Mouse (Mus musculus): ENCODE data around the gene Abi3. TPM values are rescaled to one million over a fixed set of nuclear protein-coding genes. Genes with fewer than 3 reads are reported as not detected.

Gene Abi3
- polyA plus RNA-seq, 1 experiment from 2014 or later = 8.1 TPM

DNA sequence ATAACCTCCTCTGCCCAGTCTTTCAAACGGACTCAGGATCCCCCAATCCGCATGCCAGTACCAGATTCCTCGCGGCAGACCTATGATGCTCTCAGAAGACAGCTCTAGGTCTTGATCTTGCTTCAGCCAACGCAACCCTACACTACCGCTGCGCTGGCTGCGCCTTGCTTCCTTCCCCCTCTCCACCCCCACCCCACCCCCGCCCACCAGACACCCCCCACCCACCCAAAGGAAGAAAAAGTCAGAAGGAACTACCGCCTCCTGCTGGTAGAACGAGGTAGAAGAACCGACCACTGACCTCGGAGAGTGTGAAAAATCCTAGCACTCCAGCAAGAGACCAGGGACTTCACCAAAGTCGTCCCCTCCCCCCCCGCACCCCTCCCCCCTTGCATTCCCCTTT is 10.6 kb downstream of the Abi3 start:
- Histone ChIP-seq H3K9me3 (ENCODE audit: control insufficient read depth) (no peaks in the 10 kb centered on the region), H3K4me1 (replicated peaks; ENCODE audit: control insufficient read depth, insufficient read depth, low read length) (peaks cover 19% of the 10 kb centered on the region; the same call in 1 of the 2 replicates), H3K4me2 (replicated peaks; ENCODE audit: low read depth) (peak overlapping the region; percentile 60), H3K27me3 (replicated peaks; ENCODE audit: control insufficient read depth, insufficient read depth, low read length) (peaks cover 46% of the 10 kb centered on the region), H3K9ac (ENCODE audit: low read depth, low read length) (no peak overlapping the region), H3K36me3 (ENCODE audit: control insufficient read depth, insufficient read depth) (peaks cover 7% of the 10 kb centered on the region; the same call in 1 of the 2 replicates), H3K27ac (ENCODE audit: low read depth, low read length) (no peak overlapping the region), H3K4me3 (ENCODE audit: low read depth, low read length) (peak overlapping the region; percentile 34; the same call in 1 of the 2 replicates)
- WGBS = 33% methylated on average over 15 of the region's 15 CpGs
- TF ChIP-seq CTCF (IDR thresholded peaks at IDR 0.05; ENCODE audit: low read depth) = peak; percentile 48
- ATAC-seq = no peak

DNA sequence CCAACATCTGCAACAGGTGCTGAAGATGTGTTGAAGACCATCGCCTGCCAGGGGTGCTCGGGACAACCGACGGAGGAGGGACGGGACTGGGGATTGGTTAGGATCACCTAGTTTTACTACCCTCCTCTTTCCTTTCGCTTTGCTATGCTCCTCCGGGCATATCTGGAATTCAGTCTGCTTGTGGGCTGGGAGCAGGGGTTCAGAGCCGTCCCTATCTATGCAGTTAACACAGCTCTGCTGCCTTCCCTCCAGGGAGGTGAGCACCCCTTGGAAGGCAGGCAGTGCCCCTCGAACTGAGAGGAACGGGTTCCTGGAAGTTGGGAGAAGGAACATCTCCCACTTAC is 11.0 kb downstream of the Abi3 start:
- ATAC-seq = no peak
- Histone ChIP-seq H3K27ac (ENCODE audit: low read depth, low read length) (no peak overlapping the region), H3K4me3 (ENCODE audit: low read depth, low read length) (peak overlapping the region; percentile 34), H3K27me3 (replicated peaks; ENCODE audit: control insufficient read depth, insufficient read depth, low read length) (peaks cover 46% of the 10 kb centered on the region), H3K4me1 (replicated peaks; ENCODE audit: control insufficient read depth, insufficient read depth, low read length) (peaks cover 15% of the 10 kb centered on the region; the same call in 1 of the 2 replicates), H3K4me2 (replicated peaks; ENCODE audit: low read depth) (peak overlapping the region; percentile 60), H3K9ac (ENCODE audit: low read depth, low read length) (no peak overlapping the region; the same call in 1 of the 2 replicates), H3K36me3 (ENCODE audit: control insufficient read depth, insufficient read depth) (peaks cover 7% of the 10 kb centered on the region; the same call in 1 of the 2 replicates), H3K9me3 (ENCODE audit: control insufficient read depth) (no peaks in the 10 kb centered on the region)
- TF ChIP-seq CTCF (IDR thresholded peaks at IDR 0.05; ENCODE audit: low read depth) = no peak
- 24% methylated on average over 10 of the region's 10 CpGs for WGBS

- H3K27me3 ChIP-seq (replicated peaks; ENCODE audit: control insufficient read depth, insufficient read depth, low read length) = peaks cover 46% of the 10 kb centered on the region
- TF ChIP-seq CTCF (IDR thresholded peaks at IDR 0.05; ENCODE audit: low read depth) = no peak
- peak overlapping the region; percentile 60 for H3K4me2 ChIP-seq (replicated peaks; ENCODE audit: low read depth)
- no peak overlapping the region for H3K27ac ChIP-seq (ENCODE audit: low read depth, low read length)
- H3K9ac ChIP-seq (ENCODE audit: low read depth, low read length) = peak overlapping the region; percentile 26; the same call in 1 of the 2 replicates
- peaks cover 9% of the 10 kb centered on the region; the same call in 1 of the 2 replicates for H3K4me1 ChIP-seq (replicated peaks; ENCODE audit: control insufficient read depth, insufficient read depth, low read length)
- 0 out of 2 replicates have a peak, but pooled peaks have one; percentile 14 for ATAC-seq
- H3K9me3 ChIP-seq (ENCODE audit: control insufficient read depth) = no peaks in the 10 kb centered on the region
- peak overlapping the region; percentile 34 for H3K4me3 ChIP-seq (ENCODE audit: low read depth, low read length)
- peaks cover 7% of the 10 kb centered on the region; the same call in 1 of the 2 replicates for H3K36me3 ChIP-seq (ENCODE audit: control insufficient read depth, insufficient read depth)
- 9% methylated on average over 80 of the region's 80 CpGs for WGBS
These were observed 11.6 kb downstream of the Abi3 start for GRCm38 (mm10) chr11:95830411-95831275.

- H3K4me3 ChIP-seq (ENCODE audit: low read depth, low read length) = no peak overlapping the region
- H3K9ac ChIP-seq (ENCODE audit: low read depth, low read length) = no peak overlapping the region
- no peaks in the 10 kb centered on the region for H3K9me3 ChIP-seq (ENCODE audit: control insufficient read depth)
- no peak overlapping the region for H3K4me2 ChIP-seq (replicated peaks; ENCODE audit: low read depth)
- peaks cover 7% of the 10 kb centered on the region; the same call in 1 of the 2 replicates for H3K36me3 ChIP-seq (ENCODE audit: control insufficient read depth, insufficient read depth)
- 0 out of 2 replicates have a peak, but pooled peaks cover 8% of the 10 kb centered on the region for H3K4me1 ChIP-seq (replicated peaks; ENCODE audit: control insufficient read depth, insufficient read depth, low read length)
- WGBS = 66% methylated on average over 4 of the region's 4 CpGs
- no peak overlapping the region for H3K27ac ChIP-seq (ENCODE audit: low read depth, low read length)
- TF ChIP-seq CTCF (IDR thresholded peaks at IDR 0.05; ENCODE audit: low read depth) = no peak
- peaks cover 46% of the 10 kb centered on the region for H3K27me3 ChIP-seq (replicated peaks; ENCODE audit: control insufficient read depth, insufficient read depth, low read length)
- ATAC-seq = no peak
These were observed 12.7 kb downstream of the Abi3 start for GRCm38 (mm10) chr11:95829526-95830050.

DNA sequence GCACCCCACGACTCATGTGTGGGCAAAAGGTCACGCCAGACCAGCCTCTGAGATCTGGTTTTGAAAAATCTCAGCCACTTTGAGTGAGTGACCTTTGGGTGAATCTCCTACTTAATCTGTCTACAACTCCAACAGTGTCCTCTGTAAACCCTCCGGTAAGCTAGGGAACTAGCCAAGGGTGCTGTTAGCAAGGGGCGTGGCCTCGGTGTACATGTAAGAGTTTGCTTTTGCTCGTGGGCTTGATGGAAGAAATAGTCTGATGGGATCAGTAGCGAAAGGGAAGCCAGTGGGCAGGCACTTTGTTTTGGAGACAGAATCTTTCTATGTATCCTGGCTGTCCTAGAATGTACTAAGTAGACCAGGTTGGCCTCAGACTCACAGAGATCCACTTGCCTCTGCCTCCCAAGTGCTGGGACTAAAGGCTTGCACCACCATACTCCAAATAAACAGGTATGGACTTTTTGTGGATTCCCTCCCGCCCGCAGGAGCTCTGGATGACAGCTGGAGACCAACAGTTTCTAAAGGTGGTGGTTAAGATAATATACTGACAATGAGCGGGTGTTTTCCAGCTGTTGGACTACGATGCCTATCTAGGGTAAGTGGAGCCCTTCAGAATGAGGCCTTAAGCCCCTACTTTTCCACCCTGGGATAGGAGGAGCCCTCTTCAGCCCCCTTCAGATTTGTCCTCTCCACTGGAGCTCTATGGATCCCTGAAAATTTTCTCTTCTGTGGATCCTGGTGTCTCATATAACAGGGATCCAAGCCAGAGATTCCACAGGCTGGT is 13.9 kb downstream of the Abi3 start:
- peaks cover 7% of the 10 kb centered on the region; the same call in 1 of the 2 replicates for H3K36me3 ChIP-seq (ENCODE audit: control insufficient read depth, insufficient read depth)
- no peak overlapping the region for H3K4me2 ChIP-seq (replicated peaks; ENCODE audit: low read depth)
- 0 out of 2 replicates have a peak, but pooled peaks cover 3% of the 10 kb centered on the region for H3K4me1 ChIP-seq (replicated peaks; ENCODE audit: control insufficient read depth, insufficient read depth, low read length)
- H3K27me3 ChIP-seq (replicated peaks; ENCODE audit: control insufficient read depth, insufficient read depth, low read length) = peaks cover 41% of the 10 kb centered on the region
- no peak overlapping the region for H3K9ac ChIP-seq (ENCODE audit: low read depth, low read length)
- no peaks in the 10 kb centered on the region for H3K9me3 ChIP-seq (ENCODE audit: control insufficient read depth)
- ATAC-seq = no peak
- H3K27ac ChIP-seq (ENCODE audit: low read depth, low read length) = no peak overlapping the region
- WGBS = 72% methylated on average over 11 of the region's 11 CpGs
- TF ChIP-seq CTCF (IDR thresholded peaks at IDR 0.05; ENCODE audit: low read depth) = no peak
- no peak overlapping the region for H3K4me3 ChIP-seq (ENCODE audit: low read depth, low read length)

All from intestine, postnatal 0 days (tissue).